8 mouse cellular contexts compared by ENCODE assay signal in genomic region chr11:88873667-88874030, GRCm38 (mm10). TPM values are rescaled to one million over a fixed set of nuclear protein-coding genes. Genes with fewer than 3 reads are reported as not detected.
DNase-seq lines count a peak whose midpoint lies in the region; ATAC-seq and TF ChIP-seq lines count a peak whose summit lies in the region.

No protein-coding gene starts in this region.

- H3K4me3 ChIP-seq in layer of hippocampus, adult 2 months: peak overlapping the region; percentile 8
- H3K4me3 ChIP-seq in hindbrain, embryonic 11.5 days (ENCODE audit: low read depth, low read length): peak overlapping the region; percentile 22
- peak overlapping the region; percentile 33 for H3K4me3 ChIP-seq in midbrain, embryonic 13.5 days (replicated peaks)

- H3K4me1 ChIP-seq in hindbrain, embryonic 11.5 days (replicated peaks; ENCODE audit: control insufficient read depth, insufficient read depth, low read length): no peaks in the 10 kb centered on the region
- H3K4me1 ChIP-seq in midbrain, embryonic 13.5 days (replicated peaks): peaks cover 9% of the 10 kb centered on the region

- ATAC-seq in hindbrain, embryonic 11.5 days (ENCODE audit: low FRiP score): no peak
- no peak for ATAC-seq in midbrain, embryonic 13.5 days

- H3K9ac ChIP-seq in hindbrain, embryonic 11.5 days (ENCODE audit: low read depth, low read length): no peak overlapping the region
- peak overlapping the region; percentile 50; the same call in 1 of the 2 replicates for H3K9ac ChIP-seq in midbrain, embryonic 13.5 days (replicated peaks)

- no peaks in the 10 kb centered on the region for H3K36me3 ChIP-seq in hindbrain, embryonic 11.5 days (ENCODE audit: control insufficient read depth, insufficient read depth, low read length)
- no peaks in the 10 kb centered on the region for H3K36me3 ChIP-seq in midbrain, embryonic 13.5 days

- TF ChIP-seq CTCF in layer of hippocampus, adult 2 months (conservative IDR thresholded peaks at IDR 0.05): no peak

- intact Hi-C loops in gastrocnemius, postnatal 36 days (cut with DNase I): no loop called here

- H3K27ac ChIP-seq in layer of hippocampus, adult 2 months: no peak overlapping the region
- H3K27ac ChIP-seq in hindbrain, embryonic 11.5 days (ENCODE audit: low read depth, low read length): no peak overlapping the region
- H3K27ac ChIP-seq in midbrain, embryonic 13.5 days: no peak overlapping the region

- H3K4me2 ChIP-seq in hindbrain, embryonic 11.5 days (replicated peaks; ENCODE audit: low read depth, low read length): peak overlapping the region; percentile 43
- H3K4me2 ChIP-seq in midbrain, embryonic 13.5 days (replicated peaks): peak overlapping the region; percentile 61

- DNase-seq in layer of hippocampus, adult 2 months (ENCODE audit: low spot score in 2 of 2): no peak
- DNase-seq in layer of hippocampus, postnatal 36 days: no peak
- DNase-seq in embryo, embryonic 9.5 days (ENCODE audit: extremely low spot score): peak; percentile 13
- peak; percentile 36 for DNase-seq in hindbrain, embryonic 11.5 days (ENCODE audit: low spot score)
- no peak for DNase-seq in thymus, postnatal 14 days
- DNase-seq in urinary bladder, adult 2 months (ENCODE audit: low spot score): no peak
- DNase-seq in gastrocnemius, postnatal 36 days: no peak

- 6% methylated on average over 10 of the region's 10 CpGs for WGBS in hindbrain, embryonic 11.5 days
- WGBS in midbrain, embryonic 13.5 days: 3% methylated on average over 10 of the region's 10 CpGs

- no peaks in the 10 kb centered on the region for H3K9me3 ChIP-seq in hindbrain, embryonic 11.5 days (ENCODE audit: control insufficient read depth, low read length)
- H3K9me3 ChIP-seq in midbrain, embryonic 13.5 days: no peaks in the 10 kb centered on the region

- H3K27me3 ChIP-seq in hindbrain, embryonic 11.5 days (ENCODE audit: control insufficient read depth, insufficient read depth, low read length): 0 out of 2 replicates have a peak, but pooled peaks cover 3% of the 10 kb centered on the region
- H3K27me3 ChIP-seq in midbrain, embryonic 13.5 days: peaks cover 15% of the 10 kb centered on the region

RNA-seq across cellular contexts. Expression of gene Akap1, which starts 9.3 kb away (rescaled TPM):
- total RNA-seq in layer of hippocampus, adult 2 months (2021): 10 to 100 TPM; 38.9 to 40.3 TPM
- 10 to 100 TPM; 38.1 to 40.0 TPM for total RNA-seq in layer of hippocampus, postnatal 36 days (2021)
- 14.0 and 14.2 TPM in 2 replicates for polyA plus RNA-seq in hindbrain, embryonic 11.5 days (2014; fragmentation: Nextera tagmentation; extraction: Ambion mirVana)
- polyA plus RNA-seq in midbrain, embryonic 13.5 days (2015; fragmentation: Nextera tagmentation; extraction: Ambion mirVana): 25.3 and 27.7 TPM in 2 replicates
- polyA plus RNA-seq in urinary bladder, adult 2 months (2012; rRNA removed): 46.1 and 50.9 TPM in 2 replicates
- total RNA-seq in gastrocnemius, postnatal 36 days (2021): 10 to 100 TPM; 57.0 to 75.1 TPM

Comparison
In these comparisons a context has a peak if more than half of its experiments do, and no peak if none do; other contexts are left out.
1. DNase-seq: peak in embryo, embryonic 9.5 days (single experiment) and hindbrain, embryonic 11.5 days (single experiment); none in layer of hippocampus, adult 2 months (0 of 2), layer of hippocampus, postnatal 36 days (0 of 2), thymus, postnatal 14 days (single experiment), urinary bladder, adult 2 months (single experiment) and gastrocnemius, postnatal 36 days (0 of 2).
2. Peak in every context shown above with its lines, with median percentiles within 50 percentile points of each other: H3K4me3 ChIP-seq.